Comparison of ENCODE assay signal across 8 mouse cellular contexts in the genomic region with DNA sequence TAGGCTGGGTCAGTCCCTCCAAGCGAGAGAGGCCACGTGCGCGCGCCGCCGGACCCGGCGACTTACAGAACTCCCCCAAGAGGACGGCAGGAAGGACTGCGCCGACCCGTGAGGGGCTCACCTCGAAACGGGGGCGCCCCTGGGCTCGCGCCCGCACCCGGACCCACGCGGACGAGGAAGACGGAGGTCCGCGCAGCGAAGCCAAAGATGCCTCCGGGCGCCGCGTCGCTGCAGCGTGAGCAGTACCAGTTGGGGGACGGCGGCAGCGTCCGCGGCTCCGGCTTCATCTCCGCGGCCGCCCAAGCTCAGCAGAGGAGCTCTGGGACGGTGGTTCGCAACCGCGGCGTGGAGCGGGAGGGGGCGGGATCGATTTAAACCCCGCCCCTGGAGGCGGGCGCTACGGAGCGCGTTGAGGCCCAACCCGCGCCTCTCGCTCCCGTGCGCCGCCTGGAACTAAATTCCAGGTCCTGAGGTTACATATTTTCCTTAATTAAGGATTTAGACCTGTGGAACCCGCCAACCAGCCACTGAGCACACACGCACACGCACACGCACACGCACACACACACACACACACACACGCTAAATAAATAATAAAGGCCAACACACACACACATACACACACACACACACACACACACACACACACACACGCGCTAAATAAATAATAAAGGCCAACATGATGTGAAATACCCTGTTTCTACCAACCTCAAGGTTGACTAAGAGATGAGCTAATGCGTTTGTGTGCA. TPM values are rescaled to one million over a fixed set of nuclear protein-coding genes. Genes with fewer than 3 reads are reported as not detected.
DNase-seq lines count a peak whose midpoint lies in the region; ATAC-seq and TF ChIP-seq lines count a peak whose summit lies in the region.

TSS of gene Gemin5 (minus strand) at position 373 of the 749 bp plus-strand sequence.

- peak within 1 kb of the TSS; percentile 90 for H3K4me3 ChIP-seq in embryonic facial prominence, embryonic 13.5 days
- peak within 1 kb of the TSS; percentile 94 for H3K4me3 ChIP-seq in heart, adult 2 months
- H3K4me3 ChIP-seq in limb, embryonic 13.5 days: peak within 1 kb of the TSS; percentile 89
- peak within 1 kb of the TSS; percentile 87 for H3K4me3 ChIP-seq in midbrain, embryonic 15.5 days

- peak within 1 kb of the TSS; percentile 83 for H3K4me2 ChIP-seq in embryonic facial prominence, embryonic 13.5 days
- H3K4me2 ChIP-seq in limb, embryonic 13.5 days (replicated peaks): peak within 1 kb of the TSS; percentile 86
- peak within 1 kb of the TSS; percentile 67 for H3K4me2 ChIP-seq in midbrain, embryonic 15.5 days

- DNase-seq in 416B (ENCODE audit: low read depth): peak; percentile 86
- DNase-seq in adrenal gland, postnatal 4 days (ENCODE audit: low spot score in 2 of 2): peak; percentile 54 to 65
- peak; percentile 89 to 93 for DNase-seq in heart, adult 2 months
- DNase-seq in kidney, adult 8-10 months: peak; percentile 77 to 84
- DNase-seq in spleen, adult 18-20 months: peak; percentile 73 to 87

- peak within 1 kb of the TSS; percentile 93 for H3K9ac ChIP-seq in embryonic facial prominence, embryonic 13.5 days
- peak within 1 kb of the TSS; percentile 93 for H3K9ac ChIP-seq in heart, adult 2 months (ENCODE audit: low read depth, low read length)
- H3K9ac ChIP-seq in limb, embryonic 13.5 days: peak within 1 kb of the TSS; percentile 93
- peak within 1 kb of the TSS; percentile 73 for H3K9ac ChIP-seq in midbrain, embryonic 15.5 days

- H3K9me3 ChIP-seq in embryonic facial prominence, embryonic 13.5 days: no peaks in the 10 kb centered on the region
- no peaks in the 10 kb centered on the region for H3K9me3 ChIP-seq in limb, embryonic 13.5 days
- no peaks in the 10 kb centered on the region for H3K9me3 ChIP-seq in midbrain, embryonic 15.5 days

- TF ChIP-seq CTCF in heart, adult 2 months (IDR thresholded peaks at IDR 0.05): 0 out of 2 replicates have a peak, but pooled peaks have one; percentile 19

- ATAC-seq in embryonic facial prominence, embryonic 13.5 days (ENCODE audit: insufficient number of reproducible peaks, insufficient read depth, low FRiP score, low TSS enrichment, low read depth): peak; percentile 85
- ATAC-seq in limb, embryonic 13.5 days (ENCODE audit: low FRiP score, low read depth): peak; percentile 83
- peak; percentile 83 for ATAC-seq in midbrain, embryonic 15.5 days (replicated peaks)

- intact Hi-C loops in heart, adult 2 months (cut with DNase I): no loop called here

- H3K27ac ChIP-seq in embryonic facial prominence, embryonic 13.5 days: peak within 1 kb of the TSS; percentile 68
- H3K27ac ChIP-seq in heart, adult 2 months: peak within 1 kb of the TSS; percentile 72
- H3K27ac ChIP-seq in limb, embryonic 13.5 days: no peak within 1 kb of the TSS
- H3K27ac ChIP-seq in midbrain, embryonic 15.5 days: peak within 1 kb of the TSS; percentile 73

- no peaks in the 10 kb centered on the region for H3K27me3 ChIP-seq in embryonic facial prominence, embryonic 13.5 days
- H3K27me3 ChIP-seq in heart, adult 2 months (ENCODE audit: control insufficient read depth, insufficient read depth, low read length): no peaks in the 10 kb centered on the region
- no peaks in the 10 kb centered on the region for H3K27me3 ChIP-seq in limb, embryonic 13.5 days
- H3K27me3 ChIP-seq in midbrain, embryonic 15.5 days (replicated peaks): no peaks in the 10 kb centered on the region

- peaks cover 18% of the 10 kb centered on the region for H3K4me1 ChIP-seq in embryonic facial prominence, embryonic 13.5 days
- peaks cover 3% of the 10 kb centered on the region for H3K4me1 ChIP-seq in heart, adult 2 months (ENCODE audit: control insufficient read depth, insufficient read depth, low read length)
- H3K4me1 ChIP-seq in limb, embryonic 13.5 days: peaks cover 20% of the 10 kb centered on the region
- peaks cover 22% of the 10 kb centered on the region for H3K4me1 ChIP-seq in midbrain, embryonic 15.5 days

- peaks cover 37% of the 10 kb centered on the region for H3K36me3 ChIP-seq in embryonic facial prominence, embryonic 13.5 days
- H3K36me3 ChIP-seq in heart, adult 2 months (ENCODE audit: control insufficient read depth, insufficient read depth, low read length): no peaks in the 10 kb centered on the region
- H3K36me3 ChIP-seq in limb, embryonic 13.5 days: peaks cover 39% of the 10 kb centered on the region
- H3K36me3 ChIP-seq in midbrain, embryonic 15.5 days (replicated peaks): peaks cover 16% of the 10 kb centered on the region

- 0 out of 2 replicates have a peak, but pooled peaks have one; percentile 7 for TF ChIP-seq EP300 in heart, adult 2 months (IDR thresholded peaks at IDR 0.05; ENCODE audit: insufficient read depth, low read depth, low read length)

- TF ChIP-seq POLR2A in heart, adult 2 months (IDR thresholded peaks at IDR 0.05; ENCODE audit: insufficient read depth, low read depth, low read length): peak; percentile 58; the same call in 1 of the 2 replicates

- 1% methylated on average over 68 of the region's 71 CpGs for WGBS in embryonic facial prominence, embryonic 13.5 days
- under 1% methylated on average over 71 of the region's 71 CpGs for WGBS in heart, adult 2 months
- 1% methylated on average over 67 of the region's 71 CpGs for WGBS in limb, embryonic 13.5 days
- 1% methylated on average over 71 of the region's 71 CpGs for WGBS in midbrain, embryonic 15.5 days

- H3K79me2 ChIP-seq in heart, adult 2 months (replicated peaks; ENCODE audit: control insufficient read depth, insufficient read depth, low read length): no peaks in the 10 kb centered on the region

RNA-seq across cellular contexts. Expression of gene Gemin5, which starts in this region (rescaled TPM):
- total RNA-seq in adrenal gland, postnatal 4 days (2021): 10 to 100 TPM; 19.9 to 26.3 TPM
- 25.0 and 26.1 TPM in 2 replicates for polyA plus RNA-seq in embryonic facial prominence, embryonic 13.5 days (2015; fragmentation: Nextera tagmentation; extraction: Ambion mirVana)
- 1 to 10 TPM; 9.1 to 9.3 TPM for total RNA-seq in heart, adult 2 months (2021)
- 3.2 and 4.7 TPM in 2 replicates for polyA plus RNA-seq in heart, adult 2 months (2012; rRNA removed)
- 24.3 and 26.4 TPM in 2 replicates for polyA plus RNA-seq in limb, embryonic 13.5 days (2015; fragmentation: Nextera tagmentation; extraction: Ambion mirVana)
- polyA plus RNA-seq in midbrain, embryonic 15.5 days (2015; fragmentation: Nextera tagmentation; extraction: Ambion mirVana): 14.0 and 15.1 TPM in 2 replicates
